In the genomic region with DNA sequence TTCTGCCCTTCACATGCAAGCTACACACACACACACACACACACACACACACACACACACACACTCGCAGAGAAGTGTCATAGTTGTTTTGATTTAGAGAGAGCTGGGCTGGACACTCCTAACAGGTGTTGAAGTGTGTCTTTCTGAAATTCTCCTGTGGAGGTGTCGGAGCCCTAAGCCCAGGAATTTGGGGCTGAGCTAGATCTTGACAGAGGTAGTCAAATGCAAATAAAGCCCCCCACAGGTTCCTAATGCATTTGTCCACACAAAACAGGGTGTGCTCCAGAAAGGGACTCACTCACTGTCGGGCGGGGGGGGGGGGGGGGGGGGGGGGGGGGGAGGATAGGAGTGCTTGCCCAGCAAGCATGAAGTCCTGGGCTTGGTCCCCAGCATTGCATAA, we compare ENCODE assay signal across 21 mouse cellular contexts. TPM values are rescaled to one million over a fixed set of nuclear protein-coding genes. Genes with fewer than 3 reads are reported as not detected.
DNase-seq lines count a peak whose midpoint lies in the region; TF ChIP-seq lines count a peak whose summit lies in the region.
"Had no signal": no experiment of that assay in that cellular context is flagged by ENCODE, and none has a peak within 500 bp of the region (broad histone marks: within the 10 kb centered on the region; RNA-seq: fewer than 3 reads in every experiment).

No protein-coding gene starts in this region.

- intact Hi-C loops in heart, adult 2 months (cut with DNase I): no loop called here

- peaks cover 70% of the 10 kb centered on the region for H3K4me1 ChIP-seq in heart, adult 2 months (ENCODE audit: control insufficient read depth, insufficient read depth, low read length)
- peaks cover 15% of the 10 kb centered on the region for H3K4me1 ChIP-seq in ES-Bruce4 (ENCODE audit: control insufficient read depth, insufficient read depth, low read length)

- peak overlapping the region; percentile 51 for H3K4me2 ChIP-seq in myocyte (ENCODE audit: low read depth)
- H3K4me2 ChIP-seq: forebrain, embryonic 13.5 days; heart, embryonic 13.5 days; hindbrain, embryonic 14.5 days had no signal

- H3K27me3 ChIP-seq in heart, adult 2 months (ENCODE audit: control insufficient read depth, insufficient read depth, low read length): no peaks in the 10 kb centered on the region
- no peaks in the 10 kb centered on the region for H3K27me3 ChIP-seq in ES-Bruce4 (ENCODE audit: control insufficient read depth, insufficient read depth, low read length, poor library complexity, severe bottlenecking)
- no peaks in the 10 kb centered on the region for H3K27me3 ChIP-seq in myocyte (ENCODE audit: control insufficient read depth, insufficient read depth, insufficient read length)
- H3K27me3 ChIP-seq: CH12.LX; forebrain, embryonic 13.5 days; heart, embryonic 13.5 days; Patski had no signal

- TF ChIP-seq POLR2A in heart, adult 2 months (IDR thresholded peaks at IDR 0.05; ENCODE audit: insufficient read depth, low read depth, low read length): no peak
- no peak for TF ChIP-seq POLR2A in ES-Bruce4 (IDR thresholded peaks at IDR 0.05; ENCODE audit: insufficient read depth, low read length)
- no peak for TF ChIP-seq POLR2A in myocyte (IDR thresholded peaks at IDR 0.05; ENCODE audit: insufficient read length, low read depth)

- H3K9ac ChIP-seq in heart, adult 2 months (ENCODE audit: low read depth, low read length): no peak overlapping the region
- H3K9ac ChIP-seq in ES-Bruce4 (ENCODE audit: low read depth, poor library complexity, severe bottlenecking): no peak overlapping the region
- H3K9ac ChIP-seq: forebrain, embryonic 13.5 days; heart, embryonic 13.5 days; hindbrain, embryonic 14.5 days had no signal

- DNase-seq in heart, adult 2 months: no peak
- no peak for DNase-seq in heart, adult 8-10 months (ENCODE audit: low spot score)
- peak; percentile 89 for DNase-seq in R1 (ENCODE audit: low read depth, low spot score)
- no peak for DNase-seq in lung, postnatal 4 days
- DNase-seq in Muller cell, postnatal 12 days (ENCODE audit: inconsistent ontology term): no peak
- DNase-seq: adrenal gland, adult 8-10 months; adrenal gland, postnatal 25 days; B cell, adult 2 months; cerebellum, adult 18-20 months; cerebellum, adult 9-10 months; cerebellum, postnatal 14 days; gastrocnemius, postnatal 14 days; heart, postnatal 4 days had no signal

- WGBS in heart, adult 2 months: 83% methylated on average over 2 of the region's 4 CpGs

- no peak overlapping the region for H3ac ChIP-seq in myocyte (ENCODE audit: control insufficient read depth, insufficient read length)

- H3K79me2 ChIP-seq in heart, adult 2 months (replicated peaks; ENCODE audit: control insufficient read depth, insufficient read depth, low read length): no peaks in the 10 kb centered on the region
- H3K79me2 ChIP-seq in myocyte (ENCODE audit: control insufficient read depth, insufficient read depth): no peaks in the 10 kb centered on the region

- H3K4me3 ChIP-seq in heart, adult 2 months: no peak overlapping the region
- H3K4me3 ChIP-seq in ES-Bruce4 (ENCODE audit: low read depth, low read length) (no peak overlapping the region), myocyte (no peak overlapping the region)
- H3K4me3 ChIP-seq: forebrain, embryonic 10.5 days; forebrain, embryonic 13.5 days; heart, embryonic 13.5 days had no signal

- peak overlapping the region; percentile 91 for H3K27ac ChIP-seq in heart, adult 2 months
- H3K27ac ChIP-seq in ES-Bruce4 (ENCODE audit: insufficient read depth, low read length): peak overlapping the region; percentile 51
- H3K27ac ChIP-seq: hindbrain, embryonic 14.5 days had no signal

- peaks cover 20% of the 10 kb centered on the region for H3K36me3 ChIP-seq in heart, adult 2 months (ENCODE audit: control insufficient read depth, insufficient read depth, low read length)
- no peaks in the 10 kb centered on the region for H3K36me3 ChIP-seq in ES-Bruce4 (ENCODE audit: control insufficient read depth, insufficient read depth, low read length, poor library complexity, severe bottlenecking)
- H3K36me3 ChIP-seq in myocyte (ENCODE audit: control insufficient read depth, insufficient read depth): no peaks in the 10 kb centered on the region
- H3K36me3 ChIP-seq: forebrain, embryonic 10.5 days; heart, embryonic 13.5 days had no signal

- no peaks in the 10 kb centered on the region for H3K9me3 ChIP-seq in ES-Bruce4 (replicated peaks; ENCODE audit: control insufficient read depth, insufficient read depth, low read length, poor library complexity, severe bottlenecking)
- H3K9me3 ChIP-seq: forebrain, embryonic 10.5 days; forebrain, embryonic 13.5 days; heart, embryonic 13.5 days had no signal

- no peak for TF ChIP-seq EP300 in heart, adult 2 months (IDR thresholded peaks at IDR 0.05; ENCODE audit: insufficient read depth, low read depth, low read length)
- no peak for TF ChIP-seq EP300 in ES-Bruce4 (IDR thresholded peaks at IDR 0.05; ENCODE audit: insufficient read depth, low read depth, low read length)

- TF ChIP-seq CTCF in heart, adult 2 months (IDR thresholded peaks at IDR 0.05): no peak
- no peak for TF ChIP-seq CTCF in ES-Bruce4 (IDR thresholded peaks at IDR 0.05; ENCODE audit: low read depth, low read length)

TF ChIP-seq in myocyte, 11 proteins besides CTCF, POLR2A, EP300 and RAD21:
- TF ChIP-seq MAX (IDR thresholded peaks at IDR 0.05; ENCODE audit: low read depth) (no peak), REST (IDR thresholded peaks at IDR 0.05; ENCODE audit: insufficient read depth, insufficient read length) (no peak), POLR2AphosphoS2 (IDR thresholded peaks at IDR 0.05; ENCODE audit: insufficient read length, low read depth) (no peak), MYOG (IDR thresholded peaks at IDR 0.05; ENCODE audit: control insufficient read depth in 1 of 3, insufficient read depth in 1 of 3, insufficient read length in 2 of 3, low read depth in 2 of 3) (no peak), MYOD1 (IDR thresholded peaks at IDR 0.05; ENCODE audit: control insufficient read depth in 1 of 3, insufficient read length in 2 of 3, low read depth in 2 of 3) (no peak), SRF (IDR thresholded peaks at IDR 0.05; ENCODE audit: control insufficient read depth, insufficient read length, low read depth) (no peak), TCF12 (IDR thresholded peaks at IDR 0.05; ENCODE audit: insufficient read depth, poor library complexity, severe bottlenecking) (no peak), USF1 (IDR thresholded peaks at IDR 0.05; ENCODE audit: low read depth) (no peak), E2F4 (IDR thresholded peaks at IDR 0.05; ENCODE audit: insufficient read depth) (no peak), TCF3 (IDR thresholded peaks at IDR 0.05; ENCODE audit: insufficient read length, low read depth) (no peak), CEBPB (IDR thresholded peaks at IDR 0.05; ENCODE audit: insufficient read depth, poor library complexity, severe bottlenecking) (no peak)
TF ChIP-seq in myocyte: peak in this region for 0.

RNA-seq across cellular contexts. Expression of gene Ascc1, which starts 25.5 kb away (rescaled TPM):
- 10 to 100 TPM; 20.5 to 24.1 TPM for total RNA-seq in heart, adult 2 months (2021)
- polyA plus RNA-seq in heart, adult 2 months (2012; rRNA removed): 22.5 and 36.6 TPM in 2 replicates
- total RNA-seq in heart, adult 8-10 months (2022): 10 to 100 TPM; 22.3 to 26.7 (median 24.4) TPM
- polyA plus RNA-seq in ES-Bruce4 (2011; ENCODE audit: insufficient read depth, insufficient read length, low read depth, missing spikeins) (52.9 and 53.7 TPM in 2 replicates), myocyte (2012; fragmentation: generic; extraction: Trizol) (36.7 TPM)

RNA-seq across cellular contexts. Expression of gene Ddit4, which starts 25.5 kb away (rescaled TPM):
- 100 to 1,000 TPM in 1 of 2 experiments, 10 to 100 TPM in 1; 70.7 to 219 TPM for total RNA-seq in heart, adult 2 months (2021)
- 48.0 and 55.5 TPM in 2 replicates for polyA plus RNA-seq in heart, adult 2 months (2012; rRNA removed)
- 10 to 100 TPM; 22.1 to 74.4 (median 55.6) TPM for total RNA-seq in heart, adult 8-10 months (2022)
- polyA plus RNA-seq in ES-Bruce4 (2011; ENCODE audit: insufficient read depth, insufficient read length, low read depth, missing spikeins) (172 and 176 TPM in 2 replicates), myocyte (2012; fragmentation: generic; extraction: Trizol) (266 TPM)

RNA-seq across cellular contexts. Expression of gene Anapc16, which starts 25.8 kb away (rescaled TPM):
- total RNA-seq in heart, adult 2 months (2021): 10 to 100 TPM; 58.6 to 70.1 TPM
- 90.3 and 103 TPM in 2 replicates for polyA plus RNA-seq in heart, adult 2 months (2012; rRNA removed)
- total RNA-seq in heart, adult 8-10 months (2022): 10 to 100 TPM; 59.0 to 88.1 (median 74.3) TPM
- polyA plus RNA-seq in ES-Bruce4 (2011; ENCODE audit: insufficient read depth, insufficient read length, low read depth, missing spikeins) (22.7 and 24.4 TPM in 2 replicates), myocyte (2012; fragmentation: generic; extraction: Trizol) (127 TPM)
